Mouse (Mus musculus) testis, adult 2 months (tissue): ENCODE measurements around the gene Klf15.

Experiments
- CTCF ChIP-seq: fragments of 200-500 bp; IDR thresholded peaks from 2 replicates; pipeline ENCODE4 v1.5.1; 2012; ENCODE audit warnings: low read depth, mild to moderate bottlenecking, inconsistent platforms, low read length, moderate library complexity; ENCODE audit not compliant: control insufficient read depth, insufficient read depth, insufficient replicate concordance
- POLR2A ChIP-seq: fragments of 200-500 bp; IDR thresholded peaks from 2 replicates; pipeline ENCODE4 v1.6.1; 2012; ENCODE audit warnings: low read depth, mild to moderate bottlenecking, inconsistent platforms, low read length, moderate library complexity; ENCODE audit not compliant: control insufficient read depth

- TF ChIP-seq CTCF (no peak), POLR2A (no peak)
These were observed 5.8 kb downstream of the Klf15 start for GRCm38 (mm10) chr6:90468216-90468615.
